Mouse (Mus musculus): ENCODE data around the gene Tbc1d1.
A peak's percentile ranks its signal among the peaks of the same experiment; 100 is the strongest.
"Not testable (repeated sequence)": the region's sequence is repeated elsewhere in the genome, so short reads cannot be mapped to it uniquely, and the experiment has no call there.

Tbc1d1 gene

DNA sequence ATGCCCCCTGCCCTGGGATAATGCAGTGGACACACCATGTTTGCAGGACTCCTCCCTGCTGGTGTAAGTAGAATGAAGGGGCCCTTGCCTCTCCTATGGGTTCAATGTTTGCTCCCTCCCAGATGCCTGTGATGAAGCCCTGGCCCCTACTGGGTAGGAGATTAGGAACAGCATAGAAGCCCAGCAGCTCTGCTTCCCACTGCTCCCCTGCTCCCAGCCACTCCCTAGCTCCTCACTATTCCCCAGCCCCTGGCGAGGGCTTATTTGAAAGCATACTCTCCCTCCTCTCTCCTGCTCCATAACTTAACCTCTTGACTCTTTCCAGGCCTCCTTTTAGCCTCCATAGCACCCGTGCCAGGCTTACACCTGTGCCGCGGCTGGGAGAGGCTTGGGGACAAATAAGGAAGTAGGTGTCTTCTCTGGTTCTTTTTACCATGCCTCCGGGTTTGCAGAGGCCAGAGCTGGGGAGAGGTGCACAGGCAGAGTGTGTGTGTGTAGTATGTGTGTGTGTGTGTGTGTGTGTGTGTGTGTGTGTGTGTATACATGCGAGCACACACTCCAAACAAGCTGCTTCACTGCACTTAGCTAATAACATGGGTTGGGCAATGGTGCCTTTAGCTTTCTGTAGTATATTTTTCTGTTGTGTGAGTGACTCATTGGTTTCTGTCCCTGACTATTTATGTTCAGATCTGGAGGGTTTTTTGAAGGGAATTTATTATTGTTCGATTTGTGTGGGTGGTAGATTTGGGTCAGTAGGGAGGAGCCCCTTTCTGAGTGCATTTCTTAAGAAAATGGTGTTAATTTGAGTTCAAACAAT is 143.6 kb downstream of the Tbc1d1 start:
- DNase-seq (ENCODE audit: low read depth in 2 of 2, low spot score in 2 of 2), result no peak

DNA sequence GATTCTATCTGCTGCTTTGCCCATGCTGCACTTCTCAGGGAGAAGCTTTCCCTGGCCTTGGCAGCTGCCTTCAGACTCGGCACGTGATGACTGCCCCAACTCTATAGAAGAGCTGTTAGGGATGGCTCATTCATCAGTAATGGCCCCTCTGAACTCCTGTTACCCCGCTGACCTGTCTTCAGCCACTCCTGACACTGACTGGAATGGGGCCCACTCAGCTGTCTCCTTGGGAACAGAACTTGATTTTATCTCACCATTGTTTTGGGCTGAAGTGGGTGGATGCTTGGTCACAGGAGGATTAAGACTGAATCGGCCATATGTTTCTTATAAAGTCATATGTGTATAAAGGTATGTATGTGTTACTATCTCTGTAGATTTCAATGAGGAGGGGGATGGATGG is 145.1 kb downstream of the Tbc1d1 start:
- no peak for DNase-seq (ENCODE audit: low read depth in 2 of 2, low spot score in 2 of 2)

DNA sequence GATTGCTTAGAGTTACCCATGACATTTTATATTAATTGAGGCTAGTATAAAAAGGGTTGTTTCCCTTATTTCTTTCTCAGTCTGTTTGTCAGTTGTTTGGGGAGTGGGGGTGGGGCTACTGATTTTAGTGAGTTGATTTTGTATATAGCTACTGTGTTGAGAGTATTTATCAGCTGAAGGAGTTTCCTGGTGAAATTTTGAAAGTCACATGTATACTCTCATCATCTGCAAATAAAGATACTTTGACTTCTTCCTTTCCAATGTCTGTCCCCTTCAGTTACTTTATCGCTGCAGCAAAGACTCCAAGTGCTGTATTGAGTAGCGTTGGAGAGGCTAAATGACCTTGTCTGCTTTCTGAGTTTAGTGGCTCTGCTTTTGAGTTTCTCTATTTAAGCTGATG is 151.2 kb downstream of the Tbc1d1 start:
- no peak for DNase-seq (ENCODE audit: low read depth in 2 of 2, low spot score in 2 of 2)

DNA sequence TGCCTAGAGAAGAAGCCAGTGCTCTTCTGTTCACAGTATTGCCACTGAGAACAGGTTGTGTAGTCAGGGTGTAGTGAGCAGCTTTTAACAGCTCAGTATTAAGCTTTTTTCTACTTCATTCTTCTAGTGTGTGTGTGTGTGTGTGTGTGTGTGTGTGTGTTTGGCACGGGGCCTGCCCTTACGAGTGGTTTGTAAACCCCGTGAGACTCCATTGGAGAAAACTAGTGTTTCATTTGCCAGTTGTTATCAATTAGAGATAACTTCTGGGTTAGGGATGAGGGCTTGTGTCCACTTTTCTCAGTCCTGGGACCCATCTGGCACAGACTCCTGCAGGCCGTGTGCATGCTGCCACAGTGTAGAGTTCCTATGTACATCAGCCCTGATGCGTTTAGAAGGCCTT is 156.2 kb downstream of the Tbc1d1 start:
- no peak for DNase-seq (ENCODE audit: low read depth in 2 of 2, low spot score in 2 of 2)

DNA sequence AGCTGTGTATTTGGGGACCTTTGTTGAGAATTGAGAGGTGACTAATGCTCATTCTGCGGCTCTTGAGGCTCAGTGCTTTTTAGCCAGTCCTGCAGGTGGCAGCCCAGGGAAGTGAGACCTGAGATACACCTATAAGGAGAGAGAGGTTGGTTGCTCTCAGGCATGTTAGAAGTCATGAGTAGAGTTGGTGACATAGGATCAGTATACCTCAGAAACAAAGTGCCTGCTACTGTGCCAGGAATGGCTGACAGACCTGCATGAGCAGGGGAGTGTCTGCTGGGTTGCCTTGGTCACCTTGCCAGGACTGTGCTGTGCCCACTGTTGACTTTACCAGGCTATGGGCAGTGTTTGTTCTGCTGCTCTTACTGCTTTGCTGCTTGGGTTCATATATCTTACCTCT is 157.4 kb downstream of the Tbc1d1 start:
- no peak for DNase-seq (ENCODE audit: low read depth in 2 of 2, low spot score in 2 of 2)

DNA sequence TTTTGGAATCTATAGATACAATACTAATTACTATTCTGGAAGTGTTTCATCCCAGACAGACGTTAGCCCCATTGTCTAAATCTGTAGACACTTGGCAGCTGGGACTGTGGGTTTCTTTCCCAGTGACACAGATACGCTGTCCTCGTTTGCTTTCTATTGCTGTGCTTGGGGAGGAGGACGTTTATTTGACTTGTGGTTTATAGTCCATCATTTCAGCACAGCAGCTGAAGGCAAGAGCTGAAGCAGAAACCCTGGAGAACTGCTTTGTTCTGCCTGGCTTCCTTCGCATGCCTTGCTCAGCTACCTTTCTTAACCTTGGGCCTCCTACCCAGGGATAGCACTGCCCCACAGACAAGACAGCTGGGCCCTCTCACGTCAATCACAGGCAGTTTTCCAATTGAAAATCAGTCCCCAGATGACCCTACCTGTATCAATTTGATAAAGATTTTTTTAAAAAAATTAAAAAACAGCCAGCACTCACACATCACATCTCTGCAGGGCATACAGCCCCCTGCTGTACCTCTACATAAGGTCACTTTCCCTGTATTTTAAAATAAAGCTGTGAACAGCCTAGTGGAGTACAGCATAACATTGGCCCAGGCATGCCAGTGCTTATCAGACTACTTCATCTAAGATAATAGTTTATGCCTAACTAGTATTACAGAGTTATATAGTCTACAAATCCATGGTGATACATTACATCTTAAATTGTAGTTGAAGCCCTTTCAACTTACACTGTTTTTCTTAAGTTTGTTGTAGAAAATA is 158.4 kb downstream of the Tbc1d1 start:
- no peak for DNase-seq (ENCODE audit: low read depth in 2 of 2, low spot score in 2 of 2)

DNA sequence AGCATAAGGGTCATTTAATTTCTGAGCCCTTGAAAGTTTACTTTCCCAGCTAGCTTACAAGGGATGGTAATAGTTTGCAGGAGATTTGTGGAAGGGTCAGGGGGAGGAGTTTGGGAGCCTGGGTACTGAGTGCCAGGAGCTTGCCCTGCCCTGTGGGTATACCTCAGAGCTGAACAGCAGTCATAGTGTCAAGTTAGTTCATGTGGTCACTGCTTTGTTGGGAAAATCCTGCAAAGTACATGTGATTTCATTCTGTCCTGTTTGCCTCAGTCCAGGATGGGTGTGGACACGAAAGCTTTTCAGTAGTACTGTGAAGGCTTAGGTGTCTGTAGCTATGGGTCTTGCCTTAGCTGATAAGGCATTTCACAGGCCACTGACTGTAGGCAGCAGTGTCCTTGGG is 159.0 kb downstream of the Tbc1d1 start:
- DNase-seq (ENCODE audit: low read depth in 2 of 2, low spot score in 2 of 2), result no peak

DNA sequence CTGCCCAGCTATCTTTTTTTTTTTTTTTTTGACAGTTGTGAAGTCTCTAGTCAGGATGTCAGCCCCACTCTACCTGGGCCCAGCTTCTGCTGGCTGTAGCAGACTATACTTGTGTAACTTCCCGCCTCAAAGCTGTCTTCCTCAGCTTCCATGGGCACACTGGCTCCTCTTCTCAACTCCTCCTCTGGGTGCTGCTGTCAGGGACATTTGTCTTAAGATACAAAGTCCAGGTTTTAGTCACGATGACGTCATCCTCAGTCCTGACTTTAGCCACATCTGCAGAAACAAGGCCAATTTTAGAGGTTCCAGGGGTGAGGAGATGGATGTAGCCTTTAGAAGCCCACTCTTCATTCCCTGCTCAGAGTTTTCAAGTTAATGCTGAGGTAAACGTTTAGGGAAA is 167.2 kb downstream of the Tbc1d1 start:
- no peak for DNase-seq (ENCODE audit: low read depth in 2 of 2, low spot score in 2 of 2)

DNA sequence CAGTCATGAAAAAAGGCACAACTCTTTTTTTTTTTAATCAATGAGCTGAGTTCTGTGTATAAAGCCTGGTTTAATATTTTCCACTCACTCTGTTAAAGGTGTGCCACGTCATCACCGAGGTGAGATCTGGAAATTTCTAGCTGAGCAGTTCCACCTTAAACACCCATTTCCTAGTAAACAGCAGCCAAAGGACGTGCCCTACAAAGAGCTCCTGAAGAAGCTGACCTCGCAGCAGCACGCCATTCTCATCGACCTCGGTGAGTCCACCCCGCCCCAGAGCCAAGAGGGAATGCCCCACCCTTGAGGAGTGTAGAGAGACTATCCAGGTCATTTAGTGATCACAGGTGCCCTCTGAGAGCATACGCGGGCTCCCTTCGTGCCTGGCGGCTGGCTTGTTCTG is 168.2 kb downstream of the Tbc1d1 start:
- DNase-seq (ENCODE audit: low read depth in 2 of 2, low spot score in 2 of 2), result no peak

DNA sequence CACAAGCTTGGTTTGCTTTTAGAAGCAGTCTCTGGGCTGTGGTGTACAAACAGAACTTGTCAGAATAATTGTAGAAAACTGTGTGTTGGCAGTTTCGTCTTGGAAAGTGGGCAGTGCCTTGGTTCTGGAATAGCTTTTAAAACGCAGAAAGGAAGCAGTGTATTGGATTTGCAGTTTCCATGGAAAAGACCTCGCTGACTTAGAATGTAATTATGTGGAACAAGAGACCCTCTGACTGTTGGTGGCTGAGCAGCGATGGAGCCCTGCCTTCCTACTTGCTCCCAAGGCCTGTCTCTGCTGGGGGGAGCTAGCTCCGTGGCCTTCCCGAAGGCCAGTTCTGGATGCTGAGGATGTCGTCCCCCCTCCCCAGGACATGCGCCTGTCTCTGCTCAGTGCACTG is 168.8 kb downstream of the Tbc1d1 start:
- no peak for DNase-seq (ENCODE audit: low read depth in 2 of 2, low spot score in 2 of 2)

DNA sequence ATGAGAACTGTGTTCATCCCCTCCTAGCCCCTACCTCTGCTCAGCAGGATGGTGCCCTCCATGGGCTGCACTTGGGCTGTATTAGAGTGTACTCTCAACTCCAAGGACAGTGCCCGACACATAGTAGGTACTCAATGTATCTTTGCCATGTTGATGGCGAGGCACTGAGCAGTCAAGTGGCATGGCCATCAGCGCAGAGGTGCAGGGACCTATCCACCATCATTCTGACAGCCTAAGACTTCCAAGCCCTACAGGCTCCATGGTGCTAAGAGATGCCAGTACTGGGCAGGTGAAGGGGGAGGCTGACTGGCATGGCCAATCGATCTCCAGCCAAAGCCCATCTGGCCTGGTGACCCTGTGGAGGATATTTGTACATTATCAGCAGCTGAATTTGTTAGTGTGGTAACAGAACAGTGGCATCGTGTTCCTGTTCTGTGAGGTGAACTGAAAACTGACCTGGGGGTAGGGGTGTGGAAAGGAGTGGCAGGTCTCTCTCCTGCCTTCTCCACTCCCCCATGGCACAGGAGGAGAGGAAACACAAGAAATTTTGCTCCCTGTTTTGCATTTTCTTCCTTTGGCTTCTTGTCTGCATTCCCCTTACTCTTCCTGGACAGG is 169.7 kb downstream of the Tbc1d1 start:
- DNase-seq (ENCODE audit: low read depth in 2 of 2, low spot score in 2 of 2), result no peak

DNA sequence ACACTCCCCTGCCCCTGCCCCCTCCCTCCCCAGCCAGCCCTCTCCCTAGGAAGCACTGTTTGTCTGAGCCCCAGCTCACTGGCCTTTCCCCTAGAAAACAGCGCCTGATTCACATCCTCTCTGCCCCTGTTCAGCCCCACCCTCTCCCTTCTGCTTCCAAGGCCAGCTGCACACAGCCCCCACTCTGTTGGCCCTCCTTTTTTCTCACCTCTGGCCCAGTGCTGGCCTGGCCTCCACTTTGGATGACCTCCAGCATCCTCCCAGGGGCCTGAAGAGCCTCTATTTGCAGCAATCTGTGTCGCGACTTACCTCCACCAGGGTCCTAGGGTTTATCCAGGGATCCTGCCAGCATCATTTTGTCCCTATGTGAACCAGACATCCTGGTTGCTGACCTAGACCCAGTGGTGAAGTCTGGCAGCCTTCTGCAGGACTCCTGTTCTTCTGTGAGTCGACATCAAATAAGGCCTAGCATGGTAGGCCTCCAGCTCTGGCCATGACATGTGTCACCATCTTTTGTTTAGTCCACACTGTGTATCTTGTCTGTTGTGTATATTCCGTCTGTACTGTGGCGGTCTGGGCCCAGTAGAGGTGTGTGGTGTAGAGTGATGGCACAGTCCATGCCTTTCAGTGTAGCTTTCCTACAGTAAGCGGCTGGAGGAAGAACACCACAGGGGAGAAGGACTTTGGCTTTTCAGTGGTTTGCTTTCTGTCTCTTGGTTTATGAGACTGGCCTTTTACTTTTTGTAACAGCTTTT is 170.5 kb downstream of the Tbc1d1 start:
- DNase-seq (ENCODE audit: low read depth in 2 of 2, low spot score in 2 of 2), result no peak

DNA sequence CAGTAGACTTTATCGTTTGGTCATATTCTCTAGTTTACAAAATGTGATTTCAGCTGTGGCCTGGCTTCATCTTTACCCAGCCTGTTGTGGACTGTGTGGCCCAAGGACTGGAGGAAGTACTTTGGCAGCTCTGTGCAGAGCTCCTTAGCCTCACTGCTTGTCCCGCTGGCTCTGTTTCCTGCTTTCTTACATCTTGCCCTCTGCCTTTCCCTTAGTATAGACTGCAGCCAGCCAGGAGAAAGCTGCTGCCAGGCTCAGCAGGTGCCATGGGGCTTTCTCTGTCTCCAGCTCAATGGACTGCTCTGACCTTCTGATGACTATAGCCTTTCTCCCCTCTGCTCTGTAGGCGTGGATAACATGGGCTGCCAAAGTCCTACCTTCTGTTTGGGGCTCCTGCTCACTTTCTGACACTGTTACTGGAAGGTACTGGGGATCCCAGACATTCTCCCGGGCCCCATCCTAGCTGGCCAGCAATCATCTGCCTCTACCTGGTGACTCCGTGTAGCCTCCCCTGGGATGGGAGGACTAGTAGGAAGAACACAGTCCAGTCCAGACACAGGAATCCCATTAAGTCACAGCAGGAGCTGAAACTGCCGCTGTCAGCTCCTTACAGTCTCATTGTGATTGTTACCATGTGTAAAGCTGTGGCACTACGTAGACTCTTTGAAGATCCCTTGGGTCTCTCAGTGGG is 171.3 kb downstream of the Tbc1d1 start:
- no peak for DNase-seq (ENCODE audit: low read depth in 2 of 2, low spot score in 2 of 2)

DNA sequence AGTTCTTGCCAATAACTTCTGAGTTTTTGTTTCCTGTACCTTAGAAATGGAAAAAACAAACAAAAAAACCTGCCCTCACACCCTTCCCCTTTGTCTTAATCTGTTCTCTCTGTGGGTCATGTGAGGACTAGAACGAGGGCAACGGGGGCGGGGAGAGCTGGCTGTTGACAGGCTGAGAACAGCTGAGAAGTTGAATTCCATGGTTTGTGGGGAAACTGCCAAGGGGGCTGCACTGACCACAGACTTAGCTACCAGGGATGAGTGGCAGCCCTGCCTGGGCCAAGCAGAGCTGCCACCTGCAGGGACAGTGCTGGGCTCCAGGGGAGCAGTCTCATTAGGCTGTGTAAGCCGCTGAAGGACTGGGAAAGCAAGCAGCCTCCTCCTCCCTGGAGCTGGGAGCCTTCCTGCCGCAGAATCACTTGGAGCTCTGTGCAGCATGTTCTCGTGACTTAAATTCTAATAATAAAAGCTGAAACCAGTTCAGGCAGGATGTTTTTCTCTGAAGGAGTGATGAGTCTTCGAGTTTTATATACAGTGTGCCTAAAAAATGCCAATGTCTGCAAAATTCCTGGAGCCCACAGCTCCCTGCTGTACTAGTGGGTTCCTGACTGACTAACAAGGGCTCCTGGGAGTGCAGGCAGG is 180.8 kb downstream of the Tbc1d1 start:
- DNase-seq (ENCODE audit: low read depth in 2 of 2, low spot score in 2 of 2), result no peak

DNA sequence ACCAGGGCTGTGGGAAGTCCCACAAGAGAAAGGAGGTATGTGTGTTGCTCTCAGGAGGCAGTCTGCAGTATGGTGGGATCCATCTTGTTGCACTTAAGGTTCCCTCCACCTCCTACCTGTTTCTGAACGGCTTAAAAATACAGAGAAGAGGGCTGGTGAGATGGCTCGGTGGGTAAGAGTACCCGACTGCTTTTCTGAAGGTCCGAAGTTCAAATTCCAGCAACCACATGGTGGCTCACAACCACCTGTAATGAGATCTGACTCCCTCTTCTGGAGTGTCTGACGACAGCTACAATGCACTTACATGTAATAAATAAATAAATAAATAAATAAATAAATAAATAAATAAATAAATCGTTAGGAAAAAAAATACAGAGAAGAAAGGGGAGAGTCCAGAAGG is 182.7 kb downstream of the Tbc1d1 start:
- not testable (repeated sequence) for DNase-seq (ENCODE audit: low read depth in 2 of 2, low spot score in 2 of 2)

DNA sequence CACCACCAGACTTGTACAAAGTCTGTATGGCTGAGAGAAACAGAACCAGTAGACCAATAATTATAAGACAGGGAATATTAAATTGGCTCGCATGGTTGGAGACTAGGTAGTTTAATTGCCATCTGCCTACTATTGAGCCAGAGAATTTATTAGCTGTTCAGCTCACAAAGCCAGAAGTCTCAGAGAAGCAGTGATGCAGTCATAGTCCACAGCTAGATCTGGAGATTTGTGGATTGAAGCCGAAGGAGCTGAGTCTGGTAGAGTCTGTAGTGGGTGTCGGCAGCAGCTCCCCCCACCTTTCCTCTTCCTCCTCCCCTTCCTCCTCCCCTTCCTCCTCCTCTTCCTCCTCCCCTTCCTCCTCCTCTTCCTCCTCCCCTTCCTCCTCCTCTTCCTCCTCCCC is 184.3 kb downstream of the Tbc1d1 start:
- DNase-seq (ENCODE audit: low read depth in 2 of 2, low spot score in 2 of 2), result no peak

DNA sequence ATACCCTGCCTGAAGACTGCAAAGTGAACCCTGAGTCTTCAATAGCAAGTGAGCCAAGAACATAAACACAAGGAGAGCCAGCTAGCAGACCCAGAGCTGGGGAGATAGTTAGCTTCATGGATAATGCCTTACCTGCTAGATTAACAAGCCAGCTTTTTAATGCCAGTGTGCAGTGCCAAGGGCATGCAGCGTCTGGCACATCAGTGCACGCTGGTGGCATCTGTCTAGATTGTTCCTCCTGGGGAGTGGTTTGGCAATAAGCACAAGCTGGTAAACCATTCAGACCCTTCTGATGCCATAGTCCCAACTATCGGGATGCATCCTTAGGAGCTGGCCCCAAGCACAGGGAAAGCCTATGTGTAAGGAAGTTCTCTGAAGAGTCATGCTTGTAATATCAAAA is 185.6 kb downstream of the Tbc1d1 start:
- DNase-seq (ENCODE audit: low read depth in 2 of 2, low spot score in 2 of 2), result no peak

DNA sequence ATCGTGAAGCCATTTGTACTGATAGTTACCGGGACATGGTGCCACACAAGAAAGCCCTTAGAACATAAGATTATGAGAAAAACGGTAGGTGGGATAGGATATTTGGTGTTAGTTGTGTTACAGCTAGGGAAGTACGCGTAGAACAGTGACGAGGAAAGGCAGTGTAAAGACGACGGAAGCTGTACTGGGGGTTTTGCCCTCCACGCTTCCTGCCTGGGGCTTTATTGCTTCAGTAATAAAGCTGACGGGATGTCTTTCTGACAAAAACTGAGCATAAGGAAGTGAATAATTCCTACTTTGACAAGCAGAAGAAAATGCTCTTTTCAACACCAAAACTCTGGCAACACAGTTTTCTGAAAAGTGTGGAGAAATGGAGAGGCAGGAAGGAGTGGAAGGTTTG is 186.0 kb downstream of the Tbc1d1 start:
- peak in 1 of 2 experiments; percentile 18 for DNase-seq (ENCODE audit: low read depth in 2 of 2, low spot score in 2 of 2)

DNA sequence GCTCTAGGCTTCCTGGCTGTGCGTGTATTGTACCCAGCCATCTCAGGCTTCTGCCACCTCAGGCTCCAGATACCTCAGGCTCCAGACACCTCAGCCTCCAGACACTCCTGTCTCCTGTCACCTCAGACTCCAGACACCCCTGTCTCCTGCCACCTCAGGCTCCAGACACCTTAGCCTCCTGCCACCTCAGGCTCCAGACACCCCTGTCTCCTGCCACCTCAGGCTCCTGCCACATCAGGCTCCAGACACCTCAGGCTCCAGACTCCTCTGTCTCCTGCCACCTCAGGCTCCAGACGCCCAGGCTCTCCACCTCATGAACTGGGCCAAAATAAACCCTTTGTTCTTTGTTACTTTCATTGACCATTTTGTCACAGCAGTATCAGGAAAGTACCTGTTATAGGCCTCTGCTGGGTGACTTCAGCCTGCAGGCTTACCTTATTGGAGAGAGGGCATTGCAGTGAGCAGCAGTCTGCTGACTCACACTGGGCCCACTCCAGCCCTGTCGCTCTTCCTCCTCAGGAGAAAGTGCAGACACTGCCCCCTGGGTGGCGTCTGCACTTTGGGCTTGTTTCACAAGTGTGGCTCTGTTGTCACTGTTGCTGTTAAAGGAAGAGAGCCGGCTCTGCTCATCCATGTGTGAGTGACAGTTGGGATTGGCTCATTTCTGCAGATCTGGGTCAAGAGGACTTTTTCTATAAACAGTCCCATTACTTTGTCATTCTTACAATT is 188.0 kb downstream of the Tbc1d1 start:
- no peak for DNase-seq (ENCODE audit: low read depth in 2 of 2, low spot score in 2 of 2)
